Mouse (Mus musculus): ENCODE data around the gene Ldlr. TPM values are rescaled to one million over a fixed set of nuclear protein-coding genes. Genes with fewer than 3 reads are reported as not detected.
"Not testable (repeated sequence)": the region's sequence is repeated elsewhere in the genome, so short reads cannot be mapped to it uniquely, and the experiment has no call there.

Gene Ldlr
- total RNA-seq, 4 experiments from 2014 or later: 102 to 164 (median 147) TPM

DNA sequence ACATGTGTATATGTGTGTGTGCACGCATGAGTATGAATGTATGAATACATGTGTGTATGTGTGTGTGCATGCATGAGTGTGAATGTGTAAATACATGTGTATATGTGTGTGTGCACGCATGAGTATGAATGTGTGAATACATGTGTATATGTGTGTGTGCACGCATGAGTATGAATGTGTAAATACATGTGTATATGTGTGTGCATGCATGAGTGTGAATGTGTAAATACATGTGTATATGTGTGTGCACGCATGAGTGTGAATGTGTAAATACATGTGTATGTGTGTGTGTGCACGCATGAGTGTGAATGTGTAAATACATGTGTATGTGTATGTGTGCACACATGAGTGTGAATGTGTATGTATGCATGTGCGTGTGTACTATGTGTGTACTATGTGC, 70.2 kb downstream of the Ldlr start:
- DNase-seq: not testable (repeated sequence)

DNA sequence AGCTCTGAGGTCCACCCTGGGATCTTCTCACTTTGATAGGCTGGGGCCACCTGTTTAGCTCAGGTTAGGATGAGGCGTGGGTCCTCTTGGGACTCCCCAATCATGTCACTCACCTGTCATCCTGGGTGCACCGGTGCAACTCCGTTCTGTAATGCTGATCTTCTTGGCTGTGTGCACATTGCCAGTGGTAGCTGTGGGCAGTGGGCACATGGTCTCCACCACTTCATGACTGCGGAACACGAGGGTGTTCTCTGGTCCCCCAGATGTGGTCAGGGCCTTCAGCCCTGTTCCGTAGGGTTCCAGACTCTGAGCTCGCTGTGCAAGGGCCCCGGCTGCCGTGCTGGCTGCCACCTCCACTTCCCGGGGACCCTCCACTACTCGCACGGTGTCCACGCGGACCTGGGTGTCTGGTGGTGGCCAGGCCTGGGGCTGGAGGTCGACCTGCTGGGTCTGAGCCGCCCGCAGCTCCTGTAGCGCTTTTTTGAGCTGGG, 71.1 kb downstream of the Ldlr start:
- DNase-seq: no peak

DNA sequence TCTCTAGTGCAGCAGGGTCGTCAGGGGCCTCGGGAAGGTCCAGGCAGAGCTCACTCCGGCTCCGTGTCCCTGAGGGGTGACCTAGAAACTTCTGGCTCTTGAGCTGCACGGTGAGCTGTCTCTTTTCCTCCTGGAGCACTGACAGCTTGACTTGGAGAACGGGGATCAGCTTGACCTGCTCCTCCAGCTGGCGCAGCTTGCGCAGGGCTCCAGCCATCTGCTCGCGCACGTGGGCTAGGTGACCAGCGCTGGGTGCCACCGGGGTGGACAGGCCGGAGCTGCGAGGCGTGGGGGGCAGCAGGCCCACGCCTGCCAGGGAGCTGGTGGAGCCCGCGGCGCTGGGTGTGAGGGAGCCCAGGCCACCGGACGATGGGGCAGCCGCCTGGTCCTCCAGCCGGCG, 71.6 kb downstream of the Ldlr start:
- DNase-seq: no peak

DNA sequence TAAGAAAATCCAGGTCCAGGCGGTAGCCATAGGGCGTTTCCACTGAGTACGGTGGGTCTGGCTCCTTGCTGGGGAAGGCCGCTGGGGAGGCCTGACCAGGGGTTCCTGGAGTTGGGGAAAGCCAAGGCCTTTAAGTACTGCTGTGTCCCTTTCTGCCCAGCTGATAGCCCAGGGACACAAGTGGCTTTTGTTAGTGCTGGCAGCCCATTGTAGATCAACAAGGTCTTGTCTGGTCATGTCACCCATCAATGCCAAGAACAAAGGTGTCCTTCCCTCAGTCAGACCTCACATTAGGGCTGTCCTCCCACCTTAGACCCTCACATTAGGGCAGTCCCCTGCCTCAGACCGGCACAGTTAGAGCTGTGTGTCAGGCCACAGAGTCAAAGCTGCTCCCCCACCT, 72.3 kb downstream of the Ldlr start:
- no peak for DNase-seq

DNA sequence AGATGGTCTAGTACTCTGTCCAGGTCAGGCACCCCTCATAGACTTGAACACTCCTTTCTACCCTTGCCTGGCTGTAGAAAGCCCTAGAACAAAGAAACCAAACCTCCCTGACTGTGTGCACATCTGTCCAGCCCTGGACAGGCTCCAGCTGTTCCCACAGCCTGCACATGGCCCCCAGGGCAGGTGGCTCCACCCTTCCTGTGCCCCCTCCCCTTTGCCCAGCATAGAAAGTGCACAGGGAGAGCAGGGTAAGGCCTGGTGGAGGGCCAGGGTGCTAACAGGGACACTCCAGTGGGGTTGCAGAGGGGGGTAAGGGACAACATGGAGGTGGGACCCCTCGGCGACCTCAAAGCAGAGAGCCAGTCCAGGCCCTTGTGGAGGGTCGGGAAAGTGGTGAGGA, 73.0 kb downstream of the Ldlr start:
- DNase-seq: no peak

DNA sequence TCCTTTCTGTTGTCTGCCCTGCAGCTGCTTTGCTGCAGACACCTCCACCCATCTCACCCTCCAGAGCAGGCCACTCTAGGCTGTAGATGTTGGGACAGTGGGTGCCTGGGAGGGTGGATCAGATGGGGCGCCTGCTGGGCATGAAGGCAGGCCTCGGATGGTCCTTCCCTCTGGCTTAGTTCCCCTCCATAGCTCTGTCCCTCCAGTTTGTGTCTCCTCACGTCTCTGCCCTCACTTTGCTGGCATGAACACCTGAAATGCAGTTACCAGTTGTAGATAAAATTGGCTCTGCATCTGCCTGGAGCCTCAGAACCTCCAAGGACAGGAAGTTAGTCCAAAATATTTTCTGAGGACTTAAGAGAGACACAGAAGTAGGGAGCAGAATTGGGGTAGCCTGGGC, 73.6 kb downstream of the Ldlr start:
- DNase-seq: no peak

DNA sequence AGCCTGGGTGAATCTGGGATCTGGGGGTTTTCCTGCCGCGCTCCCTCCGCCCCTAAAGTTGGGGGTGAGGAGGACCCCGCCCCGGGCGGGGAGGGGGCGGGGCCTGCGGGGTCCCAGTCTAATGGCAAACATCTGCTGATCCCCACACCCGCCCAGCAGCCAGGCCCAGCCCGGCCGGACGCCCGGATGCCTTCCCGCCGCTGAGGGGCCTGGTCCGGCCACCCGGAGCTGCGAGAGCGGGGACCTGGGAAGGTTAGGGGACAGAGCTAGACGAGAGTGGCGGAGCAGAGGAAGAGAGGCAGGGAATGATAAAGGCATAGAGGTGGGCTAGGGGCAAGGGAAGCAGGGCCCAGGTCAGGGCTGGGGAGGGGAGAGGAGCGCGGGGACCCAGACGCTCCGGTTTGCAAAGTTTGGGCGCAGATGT, 74.7 kb downstream of the Ldlr start:
- peak; percentile 54 for DNase-seq

DNA sequence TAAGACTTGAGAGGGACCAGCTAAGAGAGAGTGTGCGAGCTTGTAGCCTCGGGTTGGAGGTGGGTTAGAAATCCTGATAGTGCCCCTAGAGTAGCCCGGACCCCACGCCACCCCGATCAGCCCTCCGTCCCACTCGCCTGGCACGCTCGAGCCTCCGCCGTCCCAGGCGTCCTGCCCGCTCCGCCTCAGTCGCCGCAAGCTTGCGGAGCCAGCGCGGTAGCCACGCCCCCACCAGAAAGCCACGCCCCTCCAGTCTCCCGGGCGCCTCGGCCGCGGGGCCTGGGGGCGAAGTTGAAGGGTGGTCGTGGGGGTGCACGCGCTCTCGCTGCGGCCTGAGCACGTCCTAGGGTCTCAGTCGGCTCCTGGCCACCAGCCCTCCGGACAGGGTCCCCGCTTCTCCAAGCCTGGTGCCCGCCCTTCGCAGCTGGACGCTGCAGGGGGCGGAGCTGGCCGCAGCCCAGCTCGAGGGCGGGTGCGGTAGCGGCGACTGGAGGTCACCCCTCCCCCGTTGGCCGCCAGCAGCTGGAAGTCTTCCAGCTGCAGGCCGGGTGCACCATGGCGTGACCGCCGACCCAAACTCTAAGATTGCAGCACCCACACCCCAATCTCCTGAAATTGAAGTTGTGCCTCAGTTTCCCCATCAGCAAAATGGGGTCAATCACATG, 75.2 kb downstream of the Ldlr start, which contains the start of gene Kank2:
Kank2 (minus strand) TSS at position 400 of the 665 bp plus-strand sequence.
- DNase-seq: peak; percentile 81

DNA sequence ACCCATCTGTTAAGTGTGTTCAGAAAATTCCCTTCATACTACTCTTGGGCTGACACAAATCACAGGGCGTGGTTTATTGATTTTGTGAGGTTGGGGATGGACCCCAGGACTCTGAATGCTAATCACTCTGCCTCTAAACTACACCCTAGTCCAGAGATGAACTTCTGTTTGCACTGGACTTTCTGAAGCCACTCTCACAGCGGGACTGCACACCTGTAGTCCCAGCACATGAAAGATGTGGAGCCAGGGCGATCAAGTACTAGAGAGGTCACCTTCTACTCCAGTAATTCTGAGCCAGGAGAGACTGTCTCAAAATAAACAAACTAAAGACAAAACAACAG, 75.7 kb downstream of the Ldlr start:
- no peak for DNase-seq

Other genes starting within 250 kb of the Ldlr start
- 10 to 100 TPM; 33.2 to 41.1 (median 37.1) TPM for gene Tmed1, start 213.2 kb upstream of the Ldlr start, total RNA-seq (2022)
- gene AB124611, start 197.3 kb upstream of the Ldlr start, total RNA-seq (2022): 1 to 10 TPM in 3 of 4 experiments, under 1 TPM in 1; 0.77 to 2.3 (median 1.6) TPM
- 10 to 100 TPM; 37.7 to 59.2 (median 52.6) TPM for gene Carm1, start 176.6 kb upstream of the Ldlr start, total RNA-seq (2022)
- 10 to 100 TPM; 61.4 to 80.6 (median 69.3) TPM for gene Timm29, start 130.8 kb upstream of the Ldlr start, total RNA-seq (2022)
- gene Yipf2, start 130.7 kb upstream of the Ldlr start, total RNA-seq (2022): 10 to 100 TPM; 33.2 to 52.0 (median 44.1) TPM
- gene Smarca4, start 107.3 kb upstream of the Ldlr start, total RNA-seq (2022): 10 to 100 TPM; 78.6 to 92.0 (median 80.9) TPM
- 1 to 10 TPM in 3 of 4 experiments, under 1 TPM in 1; 0.32 to 4.9 (median 2.1) TPM for gene Spc24, start 36.8 kb downstream of the Ldlr start, total RNA-seq (2022)
- gene Kank2, start 75.3 kb downstream of the Ldlr start, total RNA-seq (2022): 10 to 100 TPM; 35.0 to 58.9 (median 47.5) TPM
- 10 to 100 TPM in 2 of 4 experiments, 1 to 10 TPM in 2; 1.5 to 12.0 (median 7.7) TPM for gene Angptl8, start 112.0 kb downstream of the Ldlr start, total RNA-seq (2022)
- gene Dock6, start 129.2 kb downstream of the Ldlr start, total RNA-seq (2022): 10 to 100 TPM; 34.3 to 80.5 (median 56.4) TPM
- gene Rab3d, start 194.7 kb downstream of the Ldlr start, total RNA-seq (2022): 10 to 100 TPM; 43.1 to 64.6 (median 48.1) TPM
- gene Ccdc159, start 204.0 kb downstream of the Ldlr start, total RNA-seq (2022): 10 to 100 TPM in 3 of 4 experiments, 1 to 10 TPM in 1; 8.6 to 27.3 (median 17.7) TPM
- 100 to 1,000 TPM; 375 to 588 (median 495) TPM for gene Tmem205, start 204.1 kb downstream of the Ldlr start, total RNA-seq (2022)
- 10 to 100 TPM; 19.6 to 44.0 (median 32.1) TPM for gene Plppr2, start 213.6 kb downstream of the Ldlr start, total RNA-seq (2022)
- 10 to 100 TPM; 17.5 to 22.5 (median 20.0) TPM for gene Swsap1, start 232.3 kb downstream of the Ldlr start, total RNA-seq (2022)
- 1 to 10 TPM; 1.2 to 4.7 (median 2.0) TPM for gene Epor, start 240.0 kb downstream of the Ldlr start, total RNA-seq (2022)